Mouse (Mus musculus): ENCODE results near the gene Olr1.
A peak's percentile ranks its signal among the peaks of the same experiment; 100 is the strongest.

The Olr1 gene

DNA sequence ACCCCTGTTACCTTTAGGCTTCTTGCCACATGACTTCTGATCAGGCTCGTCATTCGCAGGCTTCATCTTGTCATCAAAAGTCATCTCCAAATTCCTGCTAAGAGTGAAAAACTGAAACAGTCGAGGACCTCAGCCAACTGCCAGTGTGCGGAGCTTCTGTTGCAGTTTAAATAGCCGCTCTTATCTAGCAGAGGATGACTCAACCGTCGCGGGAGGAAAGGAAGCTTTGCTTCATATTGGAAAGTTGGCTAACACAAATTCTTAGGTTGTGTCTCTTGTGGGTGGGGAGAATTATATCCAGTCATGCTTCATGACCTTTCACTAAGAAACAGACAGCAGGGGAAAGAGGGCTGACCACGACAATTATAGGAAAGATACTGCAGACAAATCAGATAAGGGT, at the start of gene Olr1:
Gene Olr1 (minus strand): TSS at position 142 of the 400 bp plus-strand sequence.
- DNase-seq: no peak

DNA sequence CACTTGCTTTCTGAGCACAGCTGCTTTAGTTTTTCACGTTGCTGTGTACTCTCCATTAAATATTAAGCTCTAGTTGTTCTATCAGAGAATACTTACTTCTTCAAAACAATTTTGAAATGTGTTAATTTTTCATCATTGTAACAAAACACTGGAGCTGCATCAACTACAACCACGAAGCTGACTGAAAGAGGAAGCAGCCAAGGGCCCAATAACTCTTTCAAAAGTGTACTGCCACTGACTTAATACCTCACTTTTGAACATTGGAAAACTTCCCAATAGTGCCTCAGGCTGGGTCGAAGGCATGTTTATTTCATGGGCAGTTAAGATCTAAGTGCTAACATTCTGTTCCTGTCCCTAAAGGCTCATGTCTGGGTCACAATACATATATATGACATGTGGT, 41.0 kb upstream of the Olr1 start:
- DNase-seq: no peak

DNA sequence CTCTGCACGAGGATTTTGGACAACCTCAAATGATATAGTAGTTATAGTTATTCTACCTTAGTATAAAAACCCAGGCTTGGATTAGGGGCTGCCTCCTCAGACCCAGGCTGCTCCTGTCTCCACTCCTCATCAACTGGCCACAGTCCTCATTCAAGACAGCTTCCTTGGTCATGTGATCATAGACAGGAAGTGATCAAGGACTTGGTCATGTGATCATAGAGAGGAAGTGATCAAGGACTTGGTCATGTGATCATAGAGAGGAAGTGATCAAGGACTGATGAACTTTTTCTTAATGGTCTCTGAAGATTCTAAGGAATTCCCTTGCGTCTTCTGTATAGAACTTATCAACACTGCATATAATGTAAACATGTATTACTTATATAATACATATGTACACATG, 40.3 kb upstream of the Olr1 start:
- no peak for DNase-seq

DNA sequence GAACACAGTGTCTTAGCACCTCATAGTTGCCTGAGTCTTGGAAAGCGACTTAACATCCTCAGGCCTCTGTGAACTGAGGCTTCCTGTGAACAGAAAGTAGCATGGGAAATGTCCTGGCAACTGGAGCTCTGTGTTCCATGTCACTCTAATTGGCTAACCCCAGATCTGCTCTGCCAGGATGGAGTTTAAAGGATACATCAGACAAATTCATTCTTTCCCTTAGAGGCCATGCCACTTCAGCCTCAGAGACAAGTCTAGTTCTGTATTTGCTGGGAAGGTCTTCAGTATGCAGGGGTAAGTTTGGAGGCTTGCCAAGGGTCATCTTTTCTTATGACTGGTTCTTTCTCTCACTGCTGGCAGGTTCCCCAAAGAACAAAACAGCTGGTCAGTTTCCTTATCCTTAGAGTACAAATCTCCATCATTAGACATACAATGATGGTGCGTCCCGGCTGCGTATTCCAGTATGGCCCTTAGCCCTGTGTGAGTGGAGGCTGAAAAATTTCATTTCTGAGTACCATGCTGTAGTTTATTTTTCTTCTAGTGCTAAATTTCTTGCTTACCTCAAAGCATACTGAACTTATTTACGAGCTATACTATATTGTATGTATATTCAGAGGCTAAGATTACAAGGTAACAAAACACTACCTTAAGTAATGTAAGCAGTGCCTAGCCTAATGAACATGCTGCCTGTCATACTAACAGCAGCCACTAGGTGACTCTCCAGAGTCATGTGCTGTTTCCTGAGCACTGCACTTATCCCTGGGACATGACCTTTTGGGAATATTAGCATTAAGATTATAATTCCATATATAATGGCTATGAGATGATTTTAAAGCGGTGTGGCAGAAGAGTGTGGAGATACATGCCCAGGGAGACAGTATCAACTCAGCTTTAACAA, 37.0 kb upstream of the Olr1 start:
- DNase-seq: peak; percentile 73

DNA sequence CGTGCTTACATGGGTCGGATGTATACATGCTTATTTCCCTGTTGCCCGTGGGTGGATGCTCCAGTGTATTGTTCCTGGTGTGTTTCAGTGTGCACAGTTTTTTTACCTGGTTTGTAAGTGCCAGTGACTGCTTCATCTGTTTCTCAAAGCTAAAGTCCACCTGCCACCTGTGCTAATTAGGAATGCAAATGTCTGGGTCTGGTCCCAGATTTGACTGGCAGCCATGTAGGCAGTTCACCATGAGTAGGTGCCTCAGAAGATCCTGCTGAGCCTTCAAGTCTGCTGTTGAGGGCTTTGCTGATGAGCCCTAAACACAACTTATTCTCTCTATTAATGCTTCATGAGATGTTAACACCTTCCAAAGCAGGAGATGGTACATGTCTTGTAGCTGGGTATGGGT, 35.6 kb upstream of the Olr1 start:
- no peak for DNase-seq

DNA sequence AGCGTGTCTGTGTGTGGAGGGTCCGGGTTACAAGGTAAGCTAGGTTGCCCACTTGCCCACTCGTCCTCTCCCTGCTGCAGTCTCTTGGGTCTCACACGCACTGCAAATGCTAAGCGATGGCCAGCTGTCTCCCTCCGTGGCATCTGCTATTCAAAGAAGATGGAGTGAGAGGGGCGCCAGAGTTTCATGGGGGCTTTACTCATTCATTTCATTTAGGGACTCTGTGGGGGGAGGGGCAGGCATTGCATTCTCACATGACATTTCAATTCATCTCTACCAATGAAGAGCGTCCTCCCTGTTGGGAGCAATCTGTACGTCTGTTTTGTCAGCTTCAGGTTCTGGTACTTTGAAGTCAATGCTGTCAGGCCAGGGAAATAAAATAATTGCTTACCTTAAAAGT, 35.0 kb upstream of the Olr1 start:
- no peak for DNase-seq

DNA sequence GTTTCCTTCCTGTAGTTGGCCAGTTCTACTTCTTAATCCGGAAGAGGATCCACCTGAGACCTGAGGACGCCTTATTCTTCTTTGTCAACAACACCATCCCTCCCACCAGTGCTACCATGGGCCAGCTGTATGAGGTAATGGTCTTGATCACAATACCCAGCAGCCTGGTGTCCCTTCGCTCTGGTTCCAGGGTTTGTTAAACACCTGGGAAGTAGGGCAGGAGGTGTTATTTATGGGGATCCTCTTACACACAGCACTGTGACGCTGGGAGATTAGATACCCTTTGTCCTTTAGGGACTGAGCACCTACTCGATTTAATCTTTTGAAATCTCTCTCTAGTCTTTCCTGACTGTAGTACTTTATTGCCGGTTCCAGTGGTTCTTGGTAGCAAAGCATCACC, 31.6 kb upstream of the Olr1 start:
- DNase-seq: no peak

DNA sequence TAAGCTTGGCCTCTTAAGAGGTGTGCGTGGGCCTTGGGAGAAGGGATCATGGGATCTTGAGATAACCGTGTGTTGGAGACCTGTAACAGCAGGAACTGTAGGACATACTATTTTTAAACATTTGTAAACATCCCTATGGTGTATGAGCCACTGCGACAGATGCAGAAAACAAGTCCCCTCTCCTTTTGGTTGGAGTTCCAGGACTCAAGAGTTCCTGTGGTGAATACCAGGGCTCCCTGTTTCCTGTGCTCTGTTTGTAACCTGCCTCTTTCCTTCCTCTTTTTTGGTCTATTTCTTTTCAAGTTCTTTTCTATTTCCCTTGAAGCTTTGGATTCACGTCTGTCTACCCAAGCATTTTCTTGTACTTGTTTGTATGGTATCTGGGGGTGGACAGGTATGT, 28.8 kb upstream of the Olr1 start:
- no peak for DNase-seq

DNA sequence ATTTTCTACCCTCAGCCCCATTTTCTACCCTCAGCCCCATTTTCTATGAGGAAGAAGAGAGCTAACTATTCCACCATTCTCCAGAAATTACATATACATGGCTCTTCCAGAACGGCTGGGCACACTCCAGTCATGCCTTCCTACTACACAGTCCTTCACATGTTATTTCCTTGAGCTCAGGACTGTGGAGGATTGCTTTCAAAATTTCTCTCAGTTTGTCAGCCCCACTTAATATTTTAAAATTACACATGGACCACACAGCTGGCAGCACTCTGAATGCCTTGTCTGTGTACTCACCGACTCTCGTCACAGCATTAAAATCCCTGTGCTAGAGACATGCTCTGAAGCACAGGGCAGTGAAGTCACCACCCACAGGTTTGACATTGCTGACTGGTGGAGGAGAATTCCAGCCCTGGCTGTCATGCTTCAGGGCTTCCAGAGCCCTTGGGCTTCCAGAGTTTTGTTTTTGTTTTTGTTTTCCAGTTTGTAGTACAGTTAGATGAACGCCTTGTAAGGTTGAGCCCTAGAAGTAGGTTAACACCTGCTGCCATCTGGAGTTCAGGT, 27.7 kb upstream of the Olr1 start:
- DNase-seq: no peak

DNA sequence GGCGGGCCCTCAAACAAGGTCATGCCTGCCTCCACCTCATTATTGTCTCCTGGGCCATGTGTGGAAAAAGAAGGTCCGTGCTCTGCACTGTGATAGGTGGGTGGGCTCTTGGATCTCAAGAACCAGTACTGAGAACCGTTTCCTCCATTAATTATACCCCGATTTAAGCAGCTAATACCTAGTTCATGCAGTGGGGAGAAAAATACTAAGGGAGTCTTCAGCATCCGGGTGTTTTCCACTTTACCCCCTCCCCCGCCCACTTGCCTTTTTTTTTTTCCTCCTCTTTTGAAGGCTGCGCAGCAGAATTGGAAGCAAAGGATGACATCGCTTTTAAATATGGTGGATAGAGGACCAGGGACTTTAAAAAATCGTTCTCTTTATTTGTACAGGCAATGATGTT, 27.1 kb upstream of the Olr1 start:
- DNase-seq: peak; percentile 17

DNA sequence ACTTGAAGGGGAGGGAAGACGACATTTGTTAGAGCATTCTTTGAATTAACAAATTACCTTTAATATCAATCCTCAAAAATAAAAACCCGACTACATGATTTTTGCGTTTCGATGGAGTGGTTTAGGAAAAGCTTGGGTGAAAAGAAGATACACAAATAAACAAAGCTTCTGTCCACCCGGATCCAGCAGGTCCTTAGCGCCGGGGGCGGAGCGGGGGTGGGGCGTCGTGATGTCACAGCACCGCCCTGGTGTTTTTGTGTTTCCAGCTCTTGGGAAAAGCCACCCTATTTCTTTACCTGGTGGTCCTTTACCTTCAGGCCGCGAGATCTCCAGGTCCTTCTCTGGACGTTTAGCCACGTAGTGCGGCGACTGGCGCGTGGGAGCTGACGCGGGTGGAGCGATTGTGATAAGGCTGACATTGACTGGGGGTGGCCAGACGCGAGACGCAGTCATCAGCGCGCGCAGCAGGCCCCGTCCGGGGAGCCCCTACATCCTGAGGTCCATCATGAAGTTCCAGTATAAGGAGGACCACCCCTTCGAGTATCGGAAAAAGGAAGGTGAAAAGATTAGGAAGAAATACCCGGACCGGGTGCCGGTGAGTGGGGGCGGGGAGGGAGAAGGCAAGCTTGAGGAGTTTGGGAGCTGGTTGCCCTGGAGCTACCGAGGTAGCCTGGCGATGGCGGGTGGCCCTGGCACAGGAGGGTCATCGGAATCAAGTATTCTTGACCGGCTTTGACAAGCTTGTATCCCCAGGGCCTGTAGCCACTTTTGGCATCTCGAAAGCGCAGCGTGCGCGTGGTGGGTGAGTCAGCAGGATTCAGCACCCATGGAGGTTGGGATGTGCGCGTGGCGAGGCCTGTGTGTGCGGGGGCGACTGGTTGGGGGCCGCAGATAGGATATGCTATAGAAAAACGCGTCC, 26.2 kb upstream of the Olr1 start, which contains the start of gene Gabarapl1:
Gene Gabarapl1 (plus strand): TSS at position 219 of the 919 bp plus-strand sequence.
- DNase-seq: peak; percentile 74

DNA sequence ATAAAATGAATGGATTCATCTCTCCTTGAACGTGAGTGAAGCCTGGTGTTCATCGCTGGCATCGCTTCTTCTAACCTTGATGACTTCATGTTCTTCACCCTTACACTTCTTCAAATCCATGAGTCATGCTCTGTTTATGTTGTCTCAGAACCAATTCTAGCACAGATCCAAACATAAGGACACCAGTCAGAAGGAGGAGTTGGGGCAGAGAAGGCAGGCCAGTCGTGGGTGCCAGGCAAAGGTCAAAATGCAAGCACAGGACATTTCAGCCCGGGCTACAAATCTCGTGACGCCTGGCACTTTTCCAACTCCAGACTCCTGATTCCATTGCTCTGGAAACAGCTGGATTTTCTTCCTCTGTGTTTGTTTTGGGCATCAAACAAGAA, 25.6 kb upstream of the Olr1 start:
- no peak for DNase-seq

DNA sequence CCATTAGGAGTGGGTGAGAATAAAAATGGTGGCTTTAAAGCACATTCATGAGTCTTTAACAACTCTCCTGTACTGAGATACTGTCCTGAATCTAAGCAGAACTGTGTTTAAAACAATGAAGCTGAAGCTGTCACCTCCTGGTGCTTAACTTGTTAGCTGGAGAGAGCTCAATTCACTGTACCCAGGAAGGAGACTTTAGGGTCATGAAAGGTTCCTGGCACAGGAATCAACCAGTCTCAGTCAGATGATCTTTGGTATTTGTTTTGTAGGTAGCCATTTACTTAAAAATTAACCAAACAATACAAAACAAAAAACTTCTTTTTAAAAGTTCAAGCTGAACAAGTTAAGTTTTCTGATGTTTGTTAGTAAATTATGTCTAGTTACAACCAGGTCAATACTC, 23.3 kb upstream of the Olr1 start:
- no peak for DNase-seq

DNA sequence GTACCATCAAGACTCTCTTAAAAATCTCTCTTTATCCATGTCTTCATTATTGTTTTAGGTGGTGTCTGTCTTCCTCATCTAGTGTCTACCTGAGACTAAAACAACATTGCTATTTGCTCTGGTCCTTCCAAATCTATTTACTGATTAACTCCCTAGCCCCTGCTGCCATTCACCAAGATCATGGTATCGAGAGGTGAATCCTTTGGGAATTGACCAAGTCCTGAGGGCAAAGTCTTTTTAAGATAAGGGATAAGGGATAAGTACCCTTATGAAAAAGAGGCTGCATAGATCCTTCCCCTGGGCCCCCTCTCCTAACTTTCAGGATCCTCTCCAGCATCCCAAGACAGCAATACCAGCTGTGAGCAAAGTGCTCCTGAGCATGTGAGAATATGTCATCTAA, 22.6 kb upstream of the Olr1 start:
- DNase-seq: no peak

DNA sequence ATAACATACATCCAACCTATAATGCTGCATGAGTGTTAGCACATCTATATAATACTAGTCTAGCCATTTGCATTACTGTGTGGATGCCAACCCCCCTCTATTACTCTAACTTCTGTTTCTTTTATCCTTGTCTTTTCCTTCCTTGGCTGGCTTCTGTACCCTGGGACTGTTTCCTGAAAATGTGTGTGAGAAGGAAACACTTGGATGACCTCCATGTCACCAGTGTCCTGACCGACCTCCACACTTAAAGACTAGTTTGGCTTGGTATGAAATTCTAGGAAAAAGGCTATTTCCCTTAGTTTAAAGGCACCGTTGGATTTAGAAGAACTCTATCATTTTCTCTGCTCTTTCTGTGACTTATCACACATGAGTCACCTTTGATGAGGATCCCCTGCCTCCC, 20.5 kb upstream of the Olr1 start:
- no peak for DNase-seq

DNA sequence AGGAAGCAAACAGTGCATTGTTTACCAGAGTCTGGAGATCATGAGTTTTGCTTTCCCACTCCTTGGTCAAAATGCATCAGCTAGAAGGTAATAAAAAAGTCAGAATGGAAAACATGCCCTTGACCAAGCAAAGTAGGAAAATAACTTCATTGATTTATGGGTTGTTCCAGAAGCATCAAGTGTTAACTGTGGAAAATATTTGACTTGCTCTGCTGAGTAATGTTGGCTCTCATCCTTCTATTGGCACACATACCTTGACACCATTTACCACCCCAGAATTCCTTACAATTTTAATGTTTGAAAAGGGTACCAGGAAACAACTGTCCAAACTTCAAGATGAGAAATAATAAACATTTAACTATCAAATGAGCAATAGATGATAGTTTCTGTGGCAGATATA, 19.1 kb upstream of the Olr1 start:
- no peak for DNase-seq

DNA sequence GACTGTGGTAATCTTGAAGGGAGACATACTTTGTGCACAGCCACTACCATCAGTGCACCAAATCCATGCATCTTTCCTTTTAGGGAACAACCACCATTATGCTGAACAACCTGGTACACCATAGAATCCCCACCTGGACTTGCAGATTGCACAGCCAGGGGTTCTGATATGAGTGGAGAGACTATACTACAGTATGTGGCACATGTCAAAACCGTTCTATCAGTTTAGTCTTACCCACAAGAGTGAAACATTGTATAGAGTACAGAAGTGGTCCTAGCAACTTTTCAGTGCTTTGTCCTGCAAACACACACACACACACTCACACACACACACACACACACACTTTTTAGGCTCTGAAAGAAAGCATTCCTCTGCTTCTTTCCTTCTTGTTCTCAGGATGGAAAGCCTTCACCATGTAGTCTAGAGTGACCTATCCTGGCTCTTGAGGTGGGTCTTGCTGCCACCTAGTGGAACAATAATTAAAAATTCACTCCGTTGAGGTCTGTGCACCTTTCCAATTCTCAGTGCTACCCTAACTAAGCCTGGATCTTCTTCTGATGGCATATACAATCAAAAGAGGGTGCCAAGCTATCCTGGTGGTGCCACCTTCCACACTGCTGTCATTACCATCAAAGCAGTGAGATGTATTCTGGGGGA, 10.9 kb upstream of the Olr1 start:
- no peak for DNase-seq

DNA sequence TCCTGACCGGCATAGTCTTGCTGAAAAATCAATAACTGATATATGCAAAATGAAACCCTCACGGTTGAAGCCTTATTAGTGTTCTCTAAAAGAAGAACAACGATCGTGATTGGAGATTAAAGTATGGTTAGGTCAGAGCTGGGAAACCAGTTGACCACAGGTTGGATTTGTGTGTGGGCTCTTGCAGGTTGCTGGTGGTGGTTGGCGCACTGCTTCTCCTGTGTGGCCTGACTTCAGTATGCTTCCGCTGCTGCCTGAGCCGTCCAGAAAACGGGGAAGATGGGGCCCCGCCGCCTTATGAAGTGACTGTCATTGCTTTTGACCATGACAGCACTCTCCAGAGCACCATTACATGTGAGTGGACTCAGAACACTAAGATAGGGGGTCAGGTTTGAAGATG, 9.4 kb upstream of the Olr1 start:
- DNase-seq: no peak

DNA sequence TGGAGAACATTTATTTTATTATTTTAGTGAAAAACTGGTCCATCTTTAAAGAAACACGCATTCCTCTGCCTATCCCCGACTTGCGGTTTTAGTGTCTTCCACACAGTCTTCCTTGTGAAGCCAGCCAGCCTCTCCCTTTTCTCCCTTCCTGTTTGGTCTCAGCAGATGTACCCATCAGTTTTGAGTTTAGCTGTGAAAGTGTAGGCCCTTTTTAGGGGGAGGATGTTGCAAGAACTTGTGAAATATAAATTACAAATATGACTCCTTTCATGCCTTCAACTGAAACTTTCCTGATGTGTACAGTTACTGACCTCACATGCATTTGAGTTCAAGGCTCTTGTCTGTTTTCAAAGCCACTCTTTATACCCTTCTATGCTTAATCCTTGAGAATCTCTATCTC, 8.1 kb upstream of the Olr1 start:
- DNase-seq: no peak

DNA sequence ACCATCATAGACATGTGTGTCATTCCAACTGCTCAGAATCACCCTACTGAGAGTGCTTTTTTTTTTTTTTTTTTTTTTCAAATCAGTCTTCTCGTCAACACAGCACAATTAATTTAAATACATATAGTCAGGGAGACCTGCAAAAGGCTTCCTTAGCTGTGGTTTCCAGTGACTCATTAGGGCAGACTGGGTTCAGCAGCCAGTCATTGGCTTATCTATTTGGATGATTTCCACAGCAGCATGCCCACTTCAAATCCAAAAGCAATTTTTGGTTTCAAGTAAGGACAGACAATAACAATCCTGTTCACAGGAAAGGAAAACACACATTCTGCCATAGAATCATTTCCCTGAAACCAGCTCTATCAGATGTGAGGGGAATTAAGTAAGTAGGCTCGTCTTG, 7.4 kb upstream of the Olr1 start:
- DNase-seq: no peak

DNA sequence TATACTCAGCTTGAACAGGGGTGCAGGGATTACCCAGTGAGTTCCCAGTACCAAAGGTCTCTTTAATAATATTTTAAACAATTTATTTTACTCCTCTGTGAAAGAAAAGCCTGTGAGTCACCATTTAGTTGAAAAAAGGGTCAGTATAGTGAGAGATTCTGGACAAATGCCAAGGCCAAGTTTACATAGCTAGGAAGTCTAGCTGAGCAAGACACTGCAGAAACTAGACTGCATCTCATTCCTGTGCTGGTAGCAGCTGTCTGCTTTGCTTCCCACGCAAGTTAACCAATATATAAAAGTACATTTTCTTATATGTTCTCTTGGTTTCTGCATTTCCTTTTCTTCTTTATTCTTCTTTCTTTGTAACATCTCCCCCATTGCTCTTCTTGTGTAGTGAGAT, 6.4 kb upstream of the Olr1 start:
- no peak for DNase-seq

DNA sequence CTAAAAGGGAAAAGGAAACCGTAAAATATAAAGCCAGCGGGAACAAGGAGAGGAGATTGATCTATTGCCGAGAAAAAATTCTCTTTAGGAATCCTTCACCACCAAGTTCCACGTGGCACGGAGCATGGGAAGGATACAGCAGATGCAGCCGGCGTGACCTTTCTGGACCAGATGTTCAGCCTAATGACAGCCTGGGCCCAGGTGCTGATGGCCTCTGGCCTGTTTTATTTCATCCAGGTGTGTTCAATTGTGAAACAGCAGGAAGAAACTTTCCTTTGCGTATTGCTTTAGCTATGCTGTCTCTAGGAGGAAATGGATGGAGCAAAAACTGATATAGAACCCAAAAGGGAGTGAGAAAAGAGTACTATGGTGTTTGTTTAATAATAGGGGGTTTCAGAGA, 5.9 kb upstream of the Olr1 start:
- no peak for DNase-seq

DNA sequence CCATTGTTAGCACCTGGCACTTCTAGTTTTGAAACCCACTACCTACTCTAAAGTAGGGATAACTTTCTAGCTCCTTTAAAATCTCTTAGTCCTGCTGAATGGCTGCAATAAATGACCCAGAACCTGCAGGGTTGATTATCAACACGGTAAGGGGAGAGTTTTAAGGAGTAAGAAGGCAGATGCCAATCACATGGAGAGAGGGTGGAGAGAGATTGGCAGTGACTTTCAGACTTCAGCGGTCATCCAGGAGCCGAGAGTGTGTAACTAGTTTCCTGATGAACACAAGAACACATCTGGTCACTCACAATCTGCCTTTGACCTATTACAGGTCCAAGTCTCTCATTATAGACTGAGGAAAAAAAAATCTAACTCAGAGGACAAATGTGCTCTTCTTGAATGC, 5.4 kb upstream of the Olr1 start, which contains the start of gene Tmem52b:
Gene Tmem52b (plus strand): TSS at position 189 of the 400 bp plus-strand sequence.
- DNase-seq: no peak

Data from thymus, postnatal 4 days (tissue).